Mouse (Mus musculus): Measurements from ENCODE around the gene Defb33.

Defb33 gene

GRCm38 (mm10) chr8:20892369-20892768 lies at the start of gene Defb33:
TSS of gene Defb33 (plus strand) at chr8:20892669.
- DNase-seq = no peak

GRCm38 (mm10) chr8:20874608-20875007 lies 17.9 kb upstream of the Defb33 start:
- DNase-seq = no peak

- DNase-seq = no peak
These were observed 10.1 kb downstream of the Defb33 start, which contains the start of gene Gm15056 for GRCm38 (mm10) chr8:20902527-20902926. TSS of gene Gm15056 (minus strand) at chr8:20902627.

GRCm38 (mm10) chr8:20907119-20907518 lies 14.7 kb downstream of the Defb33 start:
- DNase-seq = no peak

- DNase-seq = no peak
These were observed 15.8 kb downstream of the Defb33 start for GRCm38 (mm10) chr8:20908256-20908655.

GRCm38 (mm10) chr8:20912288-20912687 lies 19.8 kb downstream of the Defb33 start:
- DNase-seq = no peak

GRCm38 (mm10) chr8:20921971-20922370 lies 29.5 kb downstream of the Defb33 start, which contains the start of gene Gm6040:
TSS of gene Gm6040 (minus strand) at chr8:20922071.
- DNase-seq = no peak

- no peak for DNase-seq
These were observed 52.1 kb downstream of the Defb33 start, which contains the start of gene AY761185 for GRCm38 (mm10) chr8:20944610-20945009. TSS of gene AY761185 (minus strand) at chr8:20944710.
